Mouse (Mus musculus) hematopoietic stem cell, adult 5-6 weeks (primary cell): ENCODE data around the gene Clint1. TPM values are rescaled to one million over a fixed set of nuclear protein-coding genes. Genes with fewer than 3 reads are reported as not detected.

ENCODE experiments used
- ATAC-seq, 2 experiments: fragments of 125-278 bp in 1 of 2; replicated peaks in 1 of 2; 2 replicates each; pipeline ENCODE4 v1.8.0; 2016 to 2017; ENCODE audit warnings: inconsistent platforms in 2 of 2, mild to moderate bottlenecking in 2 of 2, moderate number of reproducible peaks in 2 of 2, low read depth in 1 of 2, moderate TSS enrichment in 1 of 2; ENCODE audit not compliant: low FRiP score in 2 of 2, poor library complexity in 2 of 2, severe bottlenecking in 2 of 2, insufficient read depth in 1 of 2, low TSS enrichment in 1 of 2
- total RNA-seq: library from RNA; stranded (forward); fragments of 172-1452, 232-1000 nt; gene quantifications from 2 replicates; pipeline ENCODE4 v1.2.3, GENCODE M21; 2017

Gene Clint1
- total RNA-seq: 126 and 161 TPM in 2 replicates

DNA sequence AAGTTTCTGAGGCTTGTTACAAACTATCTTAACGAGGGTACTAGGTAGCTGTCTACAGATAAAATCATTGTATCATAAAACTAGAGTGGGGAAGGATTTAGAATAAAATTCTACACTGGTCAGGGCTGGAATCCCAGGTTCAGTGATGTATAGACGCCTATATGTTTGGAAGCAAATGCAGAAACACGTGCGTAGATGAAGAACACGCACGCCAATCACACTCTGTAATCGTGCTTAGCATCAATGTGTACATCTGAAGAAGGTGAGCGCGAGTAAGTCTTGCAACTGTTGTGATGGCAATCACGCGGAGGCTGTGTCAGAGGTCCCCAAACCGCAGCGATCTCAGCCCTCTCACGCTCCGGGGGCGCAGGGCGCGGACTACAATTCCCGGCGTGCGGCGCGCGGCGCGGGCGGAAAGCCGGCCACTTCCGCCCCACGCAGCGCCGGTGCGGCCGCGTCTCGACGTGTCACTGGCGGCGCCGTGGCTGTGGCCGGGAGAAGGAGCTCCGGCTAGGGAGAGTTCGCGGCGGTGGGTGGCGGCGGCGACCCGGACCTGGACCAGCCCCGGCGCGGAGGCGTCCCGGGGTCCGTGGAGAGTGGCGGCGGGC is at the start of gene Clint1:
Gene Clint1, plus strand, starts transcription at position 536 of the 608 bp plus-strand sequence.
- ATAC-seq: peak; percentile 35 to 59

DNA sequence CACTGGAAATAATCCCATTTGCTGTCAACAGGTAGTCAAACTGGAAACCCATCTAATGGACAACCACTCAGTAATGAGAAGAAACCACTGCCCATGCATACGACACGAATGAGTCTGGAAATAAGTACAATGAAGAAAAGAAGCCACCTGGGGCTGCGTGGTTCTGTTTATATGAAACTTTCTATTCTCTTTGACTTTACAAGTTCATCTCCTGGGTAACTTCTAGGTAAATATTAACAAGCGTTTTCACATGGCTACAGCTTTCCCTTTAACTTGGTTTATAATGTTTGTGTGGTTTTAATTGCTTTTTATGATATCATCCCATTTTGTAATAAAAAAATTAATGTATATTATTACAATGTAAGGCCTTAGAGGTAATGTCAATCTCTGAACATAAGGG is 47.8 kb upstream of the Clint1 start:
- no peak for ATAC-seq

DNA sequence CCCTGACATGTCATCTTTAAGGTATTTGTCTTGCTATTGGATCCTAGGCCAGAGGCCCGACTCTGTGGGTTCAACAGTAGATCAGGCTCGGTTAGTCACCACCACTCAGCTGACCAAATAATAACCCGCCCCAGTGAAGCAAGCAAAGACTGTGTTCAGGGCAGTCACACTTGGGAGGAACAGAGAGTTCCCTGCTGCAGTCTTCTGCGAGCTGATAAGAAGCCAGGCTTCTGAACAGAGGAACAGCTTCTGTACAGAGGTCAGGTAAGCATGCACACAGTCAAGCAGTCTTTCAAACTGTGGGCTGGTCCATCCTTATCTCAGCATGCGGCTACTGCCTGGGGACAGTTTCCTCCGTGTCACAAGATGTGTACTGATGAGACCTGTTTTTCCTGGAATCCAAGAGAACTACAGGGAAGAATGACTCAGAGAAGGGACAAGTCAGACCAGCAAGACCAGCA is 46.5 kb upstream of the Clint1 start:
- ATAC-seq: peak in 1 of 2 experiments; percentile 14; a peak in 2 of 4 replicates

DNA sequence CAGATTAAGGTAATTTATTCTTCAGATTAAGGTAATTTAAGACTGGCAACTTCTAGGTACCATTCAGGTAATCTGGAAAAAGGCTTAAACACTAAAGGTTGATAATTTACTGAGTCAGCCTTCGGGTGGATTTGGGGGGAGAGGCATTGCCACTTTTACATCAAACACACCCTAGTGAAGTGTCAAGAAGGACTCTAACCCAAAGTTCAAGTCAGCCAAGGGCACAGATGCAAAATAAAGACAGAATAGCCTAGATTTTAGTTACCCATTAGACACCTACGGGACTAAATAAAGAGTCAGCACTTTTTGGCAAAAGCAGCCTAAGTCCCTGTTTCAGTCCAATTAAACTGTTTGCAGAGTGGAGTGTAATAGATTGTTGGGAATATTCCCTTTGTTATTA is 46.0 kb upstream of the Clint1 start:
- ATAC-seq: no peak

DNA sequence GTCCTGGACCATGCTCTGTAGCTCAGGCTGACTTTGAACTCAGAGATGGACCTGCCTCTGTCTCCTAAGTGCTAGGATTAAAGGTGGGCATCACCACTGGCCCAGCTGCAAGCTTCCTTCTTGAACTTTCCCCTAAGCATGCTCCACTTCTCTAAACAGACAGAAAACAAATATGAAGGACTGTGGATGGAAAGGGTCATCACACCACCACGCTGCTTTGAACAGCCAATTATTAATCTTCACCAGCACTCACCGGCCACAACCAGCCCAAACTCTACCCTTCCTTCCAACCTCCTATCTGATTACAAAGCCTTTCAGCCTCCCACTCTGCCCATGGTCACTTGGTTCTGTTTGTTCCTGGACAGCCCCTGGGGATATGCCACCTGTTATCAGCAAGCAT is 45.6 kb upstream of the Clint1 start:
- ATAC-seq: no peak

DNA sequence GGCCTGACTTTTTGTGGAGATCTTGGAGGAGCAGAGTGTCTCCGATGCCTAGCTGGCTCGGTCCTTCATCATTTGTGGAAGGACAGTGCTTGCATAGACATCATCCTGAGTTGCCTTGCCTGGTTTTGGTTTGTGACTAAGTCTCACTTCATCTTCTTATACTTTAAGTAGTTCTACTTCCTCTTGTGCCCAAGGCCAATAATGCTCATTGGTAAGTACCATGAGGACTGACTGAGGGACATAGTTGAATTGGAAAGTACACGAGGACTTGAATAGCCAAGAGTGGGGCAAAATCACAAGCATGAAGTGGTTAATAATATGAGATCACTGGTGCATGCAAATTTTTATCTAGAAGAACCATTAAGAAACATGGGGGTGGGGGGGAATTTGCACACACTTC is 45.0 kb upstream of the Clint1 start:
- ATAC-seq: no peak

DNA sequence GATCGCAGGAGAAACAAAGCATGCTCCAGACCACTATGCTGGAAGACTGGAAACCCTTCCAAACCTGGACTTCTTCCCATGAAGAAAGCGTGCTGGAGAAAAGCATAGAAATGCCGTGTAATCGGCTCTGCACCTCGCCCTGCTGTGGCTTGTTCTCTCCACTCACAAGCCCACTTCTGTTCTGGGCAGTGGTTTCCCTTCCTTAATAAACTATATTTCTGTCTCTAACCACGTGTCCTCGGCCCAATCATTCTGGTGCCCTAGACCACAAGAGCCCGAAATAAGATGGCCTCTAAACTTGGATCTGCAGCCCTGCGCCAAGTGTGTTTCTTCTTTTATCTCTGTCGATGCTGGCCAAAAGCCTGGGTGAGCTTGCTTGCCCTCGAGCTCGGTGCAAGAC is 44.0 kb upstream of the Clint1 start:
- ATAC-seq: peak; percentile 20 to 65; a peak in 3 of 4 replicates

DNA sequence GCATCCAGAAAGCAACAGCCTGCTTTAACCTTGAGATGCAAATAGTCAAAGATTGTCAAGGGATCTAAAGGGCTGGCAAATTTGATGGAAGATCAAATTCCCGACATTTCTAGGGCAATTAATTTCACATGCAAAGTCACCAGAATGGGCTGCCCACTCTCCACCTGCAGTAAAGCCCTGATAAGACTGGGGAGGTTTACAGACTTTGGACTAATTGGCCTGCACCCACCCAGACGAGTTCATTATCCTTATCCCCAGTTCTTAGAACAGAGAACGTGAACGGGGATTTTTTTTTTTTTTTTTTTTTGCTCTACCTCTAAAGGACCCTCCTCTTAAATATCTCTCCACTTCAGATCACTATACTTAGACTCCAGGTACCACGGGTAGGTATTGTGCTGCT is 42.4 kb upstream of the Clint1 start:
- ATAC-seq: no peak

DNA sequence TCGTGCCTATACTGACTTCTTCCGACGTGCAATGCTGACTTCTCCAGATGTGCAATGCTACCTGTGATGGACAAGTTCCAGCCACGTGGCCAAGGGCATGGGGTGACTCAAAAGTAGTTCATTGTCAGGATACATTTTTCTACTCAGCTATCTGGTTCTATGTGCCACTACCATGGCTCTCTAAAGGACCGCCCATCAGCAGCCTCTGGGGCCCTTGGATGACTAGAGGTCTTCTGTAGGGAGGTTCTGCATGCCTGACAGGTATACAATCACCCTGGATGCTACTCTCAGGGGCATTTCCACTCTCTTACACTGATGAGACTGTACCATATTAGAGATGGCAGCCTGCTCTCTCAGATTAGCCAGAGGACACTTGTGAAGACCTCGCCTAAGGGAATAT is 41.8 kb upstream of the Clint1 start:
- ATAC-seq: no peak

DNA sequence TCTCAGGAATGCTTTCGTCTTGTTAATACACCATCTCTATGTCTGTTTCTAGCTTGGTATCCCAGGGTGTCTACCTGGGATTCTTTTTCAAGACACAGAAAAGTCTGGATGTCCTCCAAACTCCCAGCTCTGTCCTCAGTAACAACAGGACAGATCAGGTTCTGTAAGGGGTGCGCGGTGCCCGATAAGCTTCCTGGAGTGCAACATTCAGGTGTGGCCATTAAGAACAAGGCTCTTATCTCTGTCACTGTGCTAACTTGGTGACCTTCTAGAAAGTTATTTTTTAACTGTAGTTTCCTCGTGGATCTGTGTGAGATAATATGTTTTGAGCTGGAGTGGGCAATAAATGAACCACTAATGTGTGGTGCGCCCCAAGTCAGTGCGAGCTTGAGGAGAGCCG is 41.0 kb upstream of the Clint1 start:
- ATAC-seq: no peak

DNA sequence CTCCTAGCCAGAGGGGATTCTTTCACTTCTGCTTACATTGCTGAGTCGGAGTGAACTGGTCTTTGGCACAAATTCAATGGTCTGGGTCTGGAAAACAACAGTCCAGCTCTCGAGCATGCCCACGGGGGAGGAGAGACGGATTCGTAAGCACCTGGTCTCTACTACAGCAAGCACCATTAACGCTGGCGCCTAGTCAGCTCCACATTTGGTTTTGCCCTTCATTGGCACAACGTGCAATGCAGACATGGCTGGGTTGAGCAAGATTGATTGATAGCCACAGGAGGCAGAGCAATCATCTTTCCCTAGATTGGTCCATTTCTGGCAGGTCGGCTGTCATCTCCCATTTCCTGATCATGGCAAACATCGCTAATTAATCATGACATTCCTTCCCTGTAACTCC is 36.2 kb upstream of the Clint1 start:
- no peak for ATAC-seq

DNA sequence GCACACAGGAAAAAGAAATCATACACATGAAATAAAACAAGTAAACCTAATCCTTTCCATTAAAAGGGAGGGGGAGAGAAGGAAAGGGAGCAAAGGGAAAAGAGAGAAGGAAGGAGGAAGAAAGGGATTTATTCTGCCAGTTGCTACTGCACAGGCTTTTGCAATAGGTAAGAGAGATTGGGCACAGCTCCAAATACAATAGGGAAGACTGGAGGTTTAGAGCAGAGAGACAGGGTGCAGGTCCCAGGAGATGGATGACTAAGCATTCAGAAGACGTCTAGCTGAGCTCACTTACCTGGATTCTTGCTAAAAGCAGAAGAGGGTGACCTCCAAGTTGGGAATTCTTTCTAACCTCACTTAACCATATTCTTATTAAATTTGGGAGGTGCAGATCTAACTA is 35.1 kb upstream of the Clint1 start:
- no peak for ATAC-seq

DNA sequence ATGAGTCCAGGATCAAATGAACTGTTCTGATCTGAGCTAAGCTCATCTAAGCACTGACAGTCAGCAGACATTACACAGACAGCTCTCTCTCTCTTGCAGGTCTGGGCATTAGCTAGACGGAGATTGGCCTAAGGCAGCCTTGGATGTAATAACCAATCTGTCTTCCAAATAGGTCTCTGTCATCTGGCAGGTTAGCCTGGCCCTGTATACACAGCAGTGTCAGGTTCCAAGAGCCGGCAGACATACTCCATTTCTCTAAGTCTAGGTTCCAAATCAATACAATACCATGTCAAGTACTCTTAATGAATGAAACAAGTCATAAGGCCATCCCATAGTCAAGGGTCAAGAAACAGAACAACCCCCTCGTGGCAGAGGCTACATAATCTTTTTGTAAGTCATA is 33.9 kb upstream of the Clint1 start:
- ATAC-seq: no peak

DNA sequence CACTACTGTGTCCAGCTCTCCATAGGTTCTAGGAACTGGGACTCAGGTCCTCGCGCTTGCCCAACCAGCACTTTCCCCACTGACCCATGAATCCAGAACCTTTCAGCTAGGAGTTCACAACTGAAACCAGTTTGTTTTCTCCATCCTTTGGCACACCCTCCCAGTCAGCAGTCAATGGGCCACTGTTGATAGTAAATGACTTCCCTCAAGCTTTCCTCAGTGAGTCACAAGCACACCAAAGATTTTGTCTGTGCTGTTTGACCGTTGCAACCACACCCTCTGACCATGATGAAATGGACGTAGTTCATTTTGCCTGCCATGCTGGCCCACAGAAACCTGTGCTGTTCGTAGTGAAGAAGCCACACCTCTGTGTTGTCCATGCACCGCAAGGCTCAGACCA is 30.9 kb upstream of the Clint1 start:
- ATAC-seq: no peak

DNA sequence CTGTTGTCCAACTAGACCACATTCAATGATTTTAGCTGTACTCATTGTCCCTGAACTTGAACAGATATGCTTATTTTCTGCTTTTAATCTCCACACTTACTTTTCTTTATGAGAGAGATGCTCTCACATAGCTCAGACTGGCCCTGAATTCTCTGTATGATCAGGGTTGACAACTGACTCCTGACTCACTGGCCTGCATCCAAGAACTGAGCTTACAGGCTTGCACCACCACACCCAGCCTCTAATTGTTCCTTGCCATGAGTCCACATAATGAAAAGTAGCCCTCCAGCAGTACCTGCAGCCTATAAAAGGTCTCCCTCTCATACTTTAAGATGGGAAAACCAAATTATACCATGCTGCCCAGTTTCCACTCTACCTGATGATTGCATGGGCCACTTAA is 21.7 kb upstream of the Clint1 start:
- no peak for ATAC-seq

DNA sequence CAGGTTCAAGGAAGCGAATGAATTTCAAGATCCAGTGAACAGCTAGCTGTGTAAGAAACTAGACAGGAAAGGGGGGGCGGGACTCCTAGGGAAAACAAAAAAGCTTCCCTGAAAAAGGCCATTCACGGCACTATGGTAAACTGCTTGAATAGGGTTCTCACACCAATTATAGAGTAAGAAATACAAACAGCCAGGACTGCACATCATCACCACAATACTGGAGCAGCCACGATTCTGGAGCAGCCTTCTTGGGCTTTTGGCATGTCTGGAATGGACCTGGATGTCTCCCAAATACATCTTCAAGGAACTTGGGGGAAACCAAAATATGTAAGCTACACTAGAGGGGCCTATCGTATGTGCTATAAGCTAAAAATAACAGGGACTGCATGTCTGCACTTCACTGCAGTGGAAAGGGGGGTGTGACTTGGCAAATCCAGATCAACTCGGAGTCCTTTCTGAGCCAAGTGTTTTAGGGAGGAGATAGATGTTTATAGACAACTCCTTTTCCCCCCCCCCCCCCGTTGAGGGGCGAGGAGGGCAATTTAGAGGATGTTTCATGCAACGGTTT is 21.0 kb upstream of the Clint1 start:
- ATAC-seq: no peak

DNA sequence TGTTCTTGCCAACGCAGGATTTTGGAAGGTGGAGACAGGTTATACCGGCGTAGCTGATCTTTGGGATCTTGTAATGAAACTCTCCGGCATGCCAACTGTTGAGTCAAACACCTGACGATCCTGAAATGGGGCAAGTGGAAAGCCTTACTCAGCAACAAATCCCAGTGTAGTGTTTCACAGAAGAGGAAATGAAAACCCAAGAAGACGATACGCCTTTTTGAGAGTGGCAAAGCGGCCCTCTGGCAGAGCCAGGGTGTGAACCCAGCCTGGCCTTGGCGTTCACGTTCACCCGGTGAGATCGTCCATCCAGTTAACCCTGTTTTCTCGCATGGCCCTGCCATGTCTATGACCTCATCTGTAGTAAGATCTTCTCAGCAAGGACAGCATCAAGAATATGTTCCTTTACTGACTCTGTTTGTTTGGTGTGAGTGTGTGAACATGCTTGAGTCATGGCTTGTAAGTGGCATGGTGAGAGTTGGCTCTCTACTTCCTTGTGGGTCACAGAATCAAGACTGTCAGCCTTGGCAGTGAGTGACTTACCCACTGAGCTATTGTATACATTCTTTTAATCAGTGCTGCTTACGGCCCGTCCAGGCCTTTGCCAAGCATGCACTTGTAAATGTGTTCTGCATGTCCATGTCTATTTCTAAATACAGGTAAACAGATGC is 20.2 kb upstream of the Clint1 start:
- ATAC-seq: no peak

DNA sequence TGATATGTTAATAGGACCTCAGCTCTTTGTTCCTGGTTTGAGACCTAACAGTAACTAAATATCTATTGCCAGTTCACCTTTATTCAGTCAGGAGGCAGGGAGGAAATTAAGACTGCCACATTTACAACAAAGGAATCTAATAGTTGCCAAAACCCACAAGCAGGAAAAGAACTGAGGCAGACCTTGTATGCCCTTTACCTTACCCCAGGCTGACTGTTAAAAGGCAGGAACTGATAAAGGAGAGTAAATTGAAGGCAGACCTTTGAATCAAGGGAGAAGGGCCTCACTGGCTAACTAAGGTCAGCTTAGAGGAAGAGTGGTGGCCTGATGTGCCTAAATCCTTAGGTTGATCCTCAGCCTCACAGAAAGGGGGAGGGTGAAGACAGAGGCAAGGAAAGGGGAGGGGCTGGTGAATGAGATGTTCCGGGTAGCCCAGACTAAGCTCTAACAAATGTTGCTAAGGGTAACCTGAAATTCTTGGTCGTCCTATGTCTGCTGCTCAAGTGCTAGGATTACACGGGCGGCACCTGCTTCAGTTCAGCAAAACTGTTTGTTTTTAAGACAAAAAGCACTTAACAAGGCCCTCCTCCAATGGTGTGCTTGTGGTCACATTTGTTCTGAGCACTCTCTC is 16.1 kb upstream of the Clint1 start:
- ATAC-seq: no peak
